Mouse (Mus musculus): ENCODE data around the gene Anxa9.
A peak's percentile ranks its signal among the peaks of the same experiment; 100 is the strongest.

The Anxa9 gene

GRCm38 (mm10) chr3:95246465-95247231 lies 60.3 kb downstream of the Anxa9 start:
- DNase-seq, result peak; percentile 49 to 74

Data from lung, postnatal 4 days (tissue).